Comparison of ENCODE assay signal across 9 mouse cellular contexts in the genomic region with DNA sequence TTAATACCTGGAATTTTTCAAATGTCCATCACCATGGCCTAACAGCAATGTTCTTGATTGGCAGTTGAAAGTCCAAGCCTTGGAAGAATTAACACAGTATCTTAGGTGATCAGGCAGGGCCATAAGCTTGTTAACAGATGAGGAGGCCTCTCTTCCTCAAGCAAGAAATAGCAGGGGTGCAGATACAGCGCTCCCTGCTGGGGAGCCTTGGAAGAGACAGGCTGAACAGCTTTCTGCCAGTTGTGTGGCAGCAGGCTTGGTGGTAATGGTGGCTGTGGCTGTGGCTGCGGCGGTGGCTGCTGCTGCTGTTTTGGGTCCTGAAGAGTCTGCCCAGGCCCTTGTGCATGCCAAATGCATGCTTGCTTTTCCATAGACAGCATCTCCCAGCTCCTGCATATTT.
A peak's percentile ranks its signal among the peaks of the same experiment; 100 is the strongest.
DNase-seq lines count a peak whose midpoint lies in the region; ATAC-seq and TF ChIP-seq lines count a peak whose summit lies in the region.
"Had no signal": no experiment of that assay in that cellular context is flagged by ENCODE, and none has a peak within 500 bp of the region (broad histone marks: within the 10 kb centered on the region; RNA-seq: fewer than 3 reads in every experiment).

No protein-coding gene starts in this region.

- no peak for TF ChIP-seq POLR2A in liver, adult 2 months (IDR thresholded peaks at IDR 0.05; ENCODE audit: extremely low read depth, insufficient read depth, low read length)

- no peaks in the 10 kb centered on the region for H3K27me3 ChIP-seq in midbrain, embryonic 11.5 days (ENCODE audit: control insufficient read depth, insufficient read depth, low read length)
- no peaks in the 10 kb centered on the region for H3K27me3 ChIP-seq in midbrain, embryonic 13.5 days
- H3K27me3 ChIP-seq in Patski: no peaks in the 10 kb centered on the region
- no peaks in the 10 kb centered on the region for H3K27me3 ChIP-seq in liver, adult 2 months (ENCODE audit: control insufficient read depth, insufficient read depth, low read length)
- H3K27me3 ChIP-seq: midbrain, embryonic 12.5 days had no signal

- no peaks in the 10 kb centered on the region for H3K4me1 ChIP-seq in midbrain, embryonic 11.5 days (ENCODE audit: control insufficient read depth, insufficient read depth, low read length)
- H3K4me1 ChIP-seq in midbrain, embryonic 13.5 days (replicated peaks): peaks cover 10% of the 10 kb centered on the region; the same call in 1 of the 2 replicates
- no peaks in the 10 kb centered on the region for H3K4me1 ChIP-seq in liver, adult 2 months (ENCODE audit: control insufficient read depth, insufficient read depth, low read length)

- peaks cover 14% of the 10 kb centered on the region for H3K36me3 ChIP-seq in midbrain, embryonic 11.5 days (ENCODE audit: control insufficient read depth, insufficient read depth, low read length)
- peaks cover 66% of the 10 kb centered on the region for H3K36me3 ChIP-seq in midbrain, embryonic 13.5 days
- peaks cover 43% of the 10 kb centered on the region for H3K36me3 ChIP-seq in liver, adult 2 months (ENCODE audit: control insufficient read depth, insufficient read depth, low read length)

- H3K4me2 ChIP-seq in midbrain, embryonic 11.5 days: no peak overlapping the region
- no peak overlapping the region for H3K4me2 ChIP-seq in midbrain, embryonic 13.5 days (replicated peaks)
- H3K4me2 ChIP-seq: midbrain, embryonic 12.5 days had no signal

- CTCF ChIA-PET in Patski (lab: Charles Lee): interaction anchor here (1.0 to 2.8 kb wide), 6 partner anchors 9 to 179 kb away, joined by 3 to 11 read pairs (median 4); no protein-coding TSS in a partner anchor

- H3K4me3 ChIP-seq in midbrain, embryonic 11.5 days (ENCODE audit: low read depth, low read length): no peak overlapping the region
- H3K4me3 ChIP-seq in midbrain, embryonic 13.5 days (replicated peaks): no peak overlapping the region
- H3K4me3 ChIP-seq in liver, adult 2 months (ENCODE audit: insufficient read depth, low read depth, low read length): no peak overlapping the region
- H3K4me3 ChIP-seq: midbrain, embryonic 12.5 days had no signal

- H3K27ac ChIP-seq in midbrain, embryonic 11.5 days (ENCODE audit: low read depth, low read length): no peak overlapping the region
- no peak overlapping the region for H3K27ac ChIP-seq in midbrain, embryonic 13.5 days
- H3K27ac ChIP-seq in liver, adult 2 months (replicated peaks; ENCODE audit: insufficient read depth, low read depth, low read length): no peak overlapping the region
- H3K27ac ChIP-seq: midbrain, embryonic 12.5 days had no signal

- no peak overlapping the region for H3K9ac ChIP-seq in midbrain, embryonic 11.5 days (ENCODE audit: low read length)
- no peak overlapping the region for H3K9ac ChIP-seq in midbrain, embryonic 13.5 days (replicated peaks)
- H3K9ac ChIP-seq in liver, adult 2 months (ENCODE audit: low read depth, low read length): no peak overlapping the region
- H3K9ac ChIP-seq: midbrain, embryonic 12.5 days had no signal

- H3K79me2 ChIP-seq in liver, adult 2 months (ENCODE audit: control insufficient read depth, insufficient read depth, low read length): no peaks in the 10 kb centered on the region

- WGBS in midbrain, embryonic 11.5 days: 79% methylated on average over 3 of the region's 3 CpGs
- 77% methylated on average over 3 of the region's 3 CpGs for WGBS in midbrain, embryonic 13.5 days
- 74% methylated on average over 3 of the region's 3 CpGs for WGBS in liver, adult 2 months

- in situ Hi-C loops in Patski (cut with MboI; ENCODE audit: low pct_unique_long_range_greater_than_20kb): loop anchor here (25.0 kb wide), 1 partner anchor 568 kb away; no protein-coding TSS in a partner anchor

- POLR2A ChIA-PET in Patski (lab: Charles Lee): interaction anchor here (0.6 kb wide), 1 partner anchor 306 kb away, joined by 3 read pairs; no protein-coding TSS in a partner anchor

- TF ChIP-seq CTCF in Patski (IDR thresholded peaks at IDR 0.05): peak; percentile 86
- peak; percentile 82 for TF ChIP-seq CTCF in liver, adult 2 months (IDR thresholded peaks at IDR 0.05; ENCODE audit: low read depth, low read length)

- peak; percentile 92 for DNase-seq in midbrain, embryonic 11.5 days (ENCODE audit: low spot score, missing footprints)
- no peak for DNase-seq in Patski (ENCODE audit: low read depth, low spot score)
- peak; percentile 55 for DNase-seq in embryo, embryonic 11 days
- peak; percentile 77 for DNase-seq in heart, postnatal 4 days
- DNase-seq in liver, adult 2 months (ENCODE audit: extremely low read depth, low read depth, low spot score): peak; percentile 32
- peak; percentile 29 for DNase-seq in ovary, postnatal 14 days (ENCODE audit: low spot score)
- peak; percentile 48 to 62 for DNase-seq in urinary bladder, postnatal 36 days (ENCODE audit: low spot score in 2 of 2)

- H3K9me3 ChIP-seq in midbrain, embryonic 11.5 days (ENCODE audit: control insufficient read depth, low read length): no peaks in the 10 kb centered on the region
- no peaks in the 10 kb centered on the region for H3K9me3 ChIP-seq in midbrain, embryonic 13.5 days

- peak; percentile 59; the same call in 1 of the 2 replicates for ATAC-seq in midbrain, embryonic 11.5 days (ENCODE audit: low FRiP score)
- no peak for ATAC-seq in midbrain, embryonic 13.5 days
- peak; percentile 44 for ATAC-seq in Patski
